Mouse (Mus musculus): ENCODE results near the gene Vmn2r63. TPM values are rescaled to one million over a fixed set of nuclear protein-coding genes. Genes with fewer than 3 reads are reported as not detected.
"Not testable (repeated sequence)": the region's sequence is repeated elsewhere in the genome, so short reads cannot be mapped to it uniquely, and the experiment has no call there.

The Vmn2r63 gene
- not detected for total RNA-seq (2021)
- long read RNA-seq, experiment 1 = 0 reads
- long read RNA-seq, experiment 2 = 0 reads

DNA sequence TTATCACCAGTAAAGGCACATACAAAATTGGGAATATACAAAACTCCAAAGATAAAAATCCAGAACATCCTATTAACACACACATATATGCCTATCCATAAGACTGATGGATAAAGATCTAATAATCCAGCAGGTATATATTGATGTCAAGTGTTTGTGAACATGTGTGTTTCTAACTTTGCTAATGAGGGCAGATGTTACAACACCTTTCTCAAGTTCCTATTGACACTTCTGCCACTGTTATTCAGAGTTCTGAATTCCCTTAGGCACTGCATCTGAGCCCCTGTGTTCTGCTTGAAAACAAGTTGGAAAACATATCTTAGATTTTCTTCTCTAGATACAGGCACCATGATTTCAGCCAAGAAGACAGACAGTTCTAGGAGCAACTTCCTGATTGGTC, at the start of gene Vmn2r63:
Gene Vmn2r63 (minus strand): TSS at position 101 of the 400 bp plus-strand sequence.
- DNase-seq (ENCODE audit: low spot score in 2 of 2) = not testable (repeated sequence)

DNA sequence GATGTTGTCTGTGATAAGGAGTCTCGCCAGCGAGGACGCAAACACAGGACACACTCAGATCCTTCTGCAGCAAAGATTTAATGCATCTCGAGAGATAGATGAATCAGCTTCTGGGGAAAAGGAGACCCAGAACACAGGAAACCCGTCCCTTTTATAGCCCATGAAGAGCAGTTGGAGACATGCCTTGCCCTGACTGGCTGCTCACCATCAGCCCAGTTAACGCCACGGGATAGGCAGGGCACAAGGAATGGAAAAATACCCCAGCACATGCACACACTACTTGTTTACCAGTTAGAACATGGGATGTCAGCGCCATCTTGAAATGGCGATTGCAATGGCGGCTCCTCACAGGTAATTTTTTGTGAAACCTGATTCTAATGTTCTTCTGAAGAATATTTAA, 47.1 kb upstream of the Vmn2r63 start:
- DNase-seq (ENCODE audit: low spot score in 2 of 2) = no peak

DNA sequence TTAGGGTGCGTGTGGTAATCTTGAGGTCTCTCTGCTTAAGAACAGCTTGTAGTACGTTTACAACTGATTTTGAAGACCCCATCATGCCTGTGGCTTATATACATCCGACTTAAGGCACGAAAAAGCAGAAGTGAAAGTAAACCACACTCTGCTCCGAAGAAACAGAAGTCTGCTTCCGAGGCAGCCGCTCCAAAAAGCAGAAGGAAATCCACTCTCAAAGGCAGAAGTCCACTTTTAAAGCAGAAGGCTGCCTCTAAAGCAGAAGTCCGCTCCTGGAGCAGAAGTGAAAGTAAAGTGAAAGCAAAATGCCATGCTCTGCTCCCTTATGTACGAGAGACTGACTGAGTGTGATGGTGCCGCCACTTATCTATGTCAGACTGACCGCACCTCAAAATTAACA, 46.5 kb upstream of the Vmn2r63 start:
- DNase-seq (ENCODE audit: low spot score in 2 of 2) = no peak

DNA sequence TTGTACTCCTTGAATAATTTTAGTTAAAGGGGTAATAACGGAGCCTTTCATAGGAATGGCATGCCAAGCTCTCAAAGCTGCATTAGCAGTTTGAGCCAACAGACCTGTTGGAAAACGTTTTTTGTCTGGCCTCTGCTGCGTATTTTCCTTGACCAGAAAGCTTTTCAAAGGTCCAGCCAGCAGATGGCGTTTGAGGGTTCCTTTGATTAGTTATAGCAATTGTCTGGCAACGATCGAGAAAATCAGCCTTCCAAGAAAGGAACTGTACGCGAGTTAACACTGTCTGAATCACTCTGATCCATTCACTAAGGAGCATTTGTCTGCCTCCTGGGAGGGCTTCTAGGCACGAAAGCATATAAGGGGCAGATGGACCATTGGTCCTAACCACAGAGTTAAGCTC, 31.6 kb upstream of the Vmn2r63 start:
- no peak for DNase-seq (ENCODE audit: low spot score in 2 of 2)

DNA sequence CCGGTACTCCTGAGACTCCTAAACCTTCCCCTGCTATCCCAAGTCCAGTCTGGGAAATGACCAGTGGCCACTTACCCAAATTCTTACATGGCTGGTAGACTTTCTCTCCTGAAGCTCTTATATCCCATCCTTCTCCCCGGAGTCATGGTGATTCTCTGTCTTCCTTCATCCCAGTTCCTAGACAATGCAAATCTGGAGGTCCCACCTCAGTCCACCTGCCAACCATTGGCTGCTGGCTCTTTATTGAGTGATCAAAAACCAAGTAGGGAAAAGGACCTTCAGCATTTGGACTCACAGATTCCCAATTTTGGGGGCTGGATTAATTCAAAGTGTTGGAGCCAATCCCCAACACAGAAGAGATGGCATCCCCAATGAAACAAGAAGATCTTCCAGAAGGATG, 35.6 kb downstream of the Vmn2r63 start:
- DNase-seq (ENCODE audit: low spot score in 2 of 2) = not testable (repeated sequence)

DNA sequence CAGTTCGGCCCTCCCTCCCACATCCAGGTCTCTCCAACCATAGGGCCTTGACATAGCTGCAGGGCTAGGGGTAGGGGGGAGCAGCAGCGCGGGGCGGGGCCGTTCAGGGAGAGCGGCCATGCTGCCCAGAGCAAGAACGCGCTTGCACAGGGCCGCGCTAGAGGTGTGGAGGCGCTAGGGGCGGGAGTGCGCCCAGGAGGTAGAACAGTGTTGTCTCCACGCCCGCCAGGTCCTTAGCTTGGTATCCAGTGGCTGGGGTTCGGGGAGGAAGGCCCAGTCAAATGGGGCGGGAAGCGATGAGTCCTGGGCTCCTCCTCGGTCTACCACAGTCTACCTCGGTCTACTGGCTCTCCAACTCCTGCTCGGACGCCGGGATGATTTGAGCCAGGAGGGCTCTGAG, 55.5 kb downstream of the Vmn2r63 start:
- no peak for DNase-seq (ENCODE audit: low spot score in 2 of 2)

DNA sequence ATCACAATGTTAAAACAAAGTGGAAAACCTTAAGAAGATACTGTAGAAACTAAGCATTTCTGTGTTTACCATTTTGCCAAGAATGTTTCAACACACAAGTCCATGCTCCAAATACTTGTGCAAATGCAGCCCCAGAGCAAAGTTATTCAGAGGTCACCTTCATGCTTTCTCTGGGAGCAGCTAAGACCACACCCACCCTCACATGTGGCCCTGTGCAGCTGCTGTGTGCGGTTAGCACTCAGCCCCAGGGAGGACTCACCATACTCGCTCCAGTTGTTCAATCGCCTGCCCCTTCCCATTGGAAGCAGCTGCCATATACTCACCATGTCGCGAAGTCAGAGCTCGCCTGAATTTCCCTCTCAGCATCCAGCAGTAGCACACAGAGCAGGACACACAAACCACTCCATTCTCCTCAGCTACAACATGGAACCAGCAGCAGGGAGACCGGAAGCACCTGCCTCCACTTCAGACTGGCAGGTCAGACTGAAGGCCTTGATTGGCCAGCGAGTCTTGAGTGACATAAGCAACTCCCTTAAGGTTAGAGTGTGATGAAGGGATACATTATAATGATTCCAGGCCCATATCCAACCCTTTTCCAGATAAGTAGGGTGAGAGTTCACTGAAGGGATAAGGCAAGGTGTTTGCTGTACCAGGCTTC, 66.7 kb downstream of the Vmn2r63 start, which contains the start of gene Gm2381:
Gene Gm2381 (minus strand): TSS at position 434 of the 658 bp plus-strand sequence.
- DNase-seq (ENCODE audit: low spot score in 2 of 2) = not testable (repeated sequence)

Small RNAs within 50 kb of the gene (microRNA-seq; reads per million reads assigned to microRNA genes)
- gene Gm23256 = not detected

Other genes with a start within 250 kb of the Vmn2r63 start
- gene Zfp975, start 241.1 kb downstream of the Vmn2r63 start, total RNA-seq (2021) = 1 to 10 TPM; 7.2 to 8.8 TPM
- under 1 TPM; 0.11 to 0.48 TPM for gene Gm17067, start 206.8 kb downstream of the Vmn2r63 start, total RNA-seq (2021)
- not detected for gene Vmn2r62, start 140.3 kb downstream of the Vmn2r63 start, total RNA-seq (2021)
- under 1 TPM; 0.14 to 0.17 TPM for gene Gm2381, start 66.6 kb downstream of the Vmn2r63 start, total RNA-seq (2021)
- gene Gm9268, start 84.9 kb upstream of the Vmn2r63 start, total RNA-seq (2021) = not detected
- not detected for gene Zfp936, start 180.4 kb upstream of the Vmn2r63 start, total RNA-seq (2021)